Mouse (Mus musculus) neutrophil, adult 5-6 weeks (primary cell): ENCODE measurements around the gene Mtmr12. TPM values are rescaled to one million over a fixed set of nuclear protein-coding genes. Genes with fewer than 3 reads are reported as not detected.
"Not testable (repeated sequence)": the region's sequence is repeated elsewhere in the genome, so short reads cannot be mapped to it uniquely, and the experiment has no call there.

Source experiments
- ATAC-seq: fragments of 151-379, 151-347 bp; 2 replicates; pipeline ENCODE4 v1.8.0; 2017; ENCODE audit warnings: mild to moderate bottlenecking, moderate TSS enrichment; ENCODE audit not compliant: insufficient number of reproducible peaks, poor library complexity, low FRiP score, severe bottlenecking; ENCODE audit errors: extremely low read depth
- total RNA-seq: library from RNA; stranded (forward); fragments of 200-1000 nt; gene quantifications from 2 replicates; pipeline ENCODE4 v1.2.3, GENCODE M21; 2017

The Mtmr12 gene
- total RNA-seq, 1 experiment from 2014 or later, result 29.7 TPM

- ATAC-seq, result no peak
Observed at GRCm38 (mm10) chr15:12206646-12207222, 1.9 kb downstream of the Mtmr12 start.

- ATAC-seq, result no peak
Observed at GRCm38 (mm10) chr15:12207556-12208090, 2.8 kb downstream of the Mtmr12 start.

- peak; percentile 71 for ATAC-seq
Observed at GRCm38 (mm10) chr15:12211577-12211976, 6.7 kb downstream of the Mtmr12 start.

GRCm38 (mm10) chr15:12212266-12212665 is 7.4 kb downstream of the Mtmr12 start:
- no peak for ATAC-seq

GRCm38 (mm10) chr15:12214531-12215414 is 9.9 kb downstream of the Mtmr12 start:
- no peak for ATAC-seq

- no peak for ATAC-seq
Observed at GRCm38 (mm10) chr15:12215415-12215718, 10.5 kb downstream of the Mtmr12 start.

GRCm38 (mm10) chr15:12216119-12216518 is 11.3 kb downstream of the Mtmr12 start:
- no peak for ATAC-seq

GRCm38 (mm10) chr15:12216798-12217197 is 12.0 kb downstream of the Mtmr12 start:
- peak; percentile 33; the same call in 1 of the 2 replicates for ATAC-seq

- not testable (repeated sequence) for ATAC-seq
Observed at GRCm38 (mm10) chr15:12217332-12217731, 12.5 kb downstream of the Mtmr12 start.

GRCm38 (mm10) chr15:12217849-12218248 is 13.0 kb downstream of the Mtmr12 start:
- ATAC-seq, result no peak

- ATAC-seq, result no peak
Observed at GRCm38 (mm10) chr15:12218583-12219382, 14.0 kb downstream of the Mtmr12 start.

- no peak for ATAC-seq
Observed at GRCm38 (mm10) chr15:12221131-12221530, 16.3 kb downstream of the Mtmr12 start.

GRCm38 (mm10) chr15:12222564-12223302 is 17.9 kb downstream of the Mtmr12 start:
- ATAC-seq, result no peak

GRCm38 (mm10) chr15:12223393-12223792 is 18.6 kb downstream of the Mtmr12 start:
- no peak for ATAC-seq

- ATAC-seq, result no peak
Observed at GRCm38 (mm10) chr15:12224239-12224638, 19.4 kb downstream of the Mtmr12 start.

- ATAC-seq, result no peak; the same call in 1 of the 2 replicates
Observed at GRCm38 (mm10) chr15:12225062-12225461, 20.2 kb downstream of the Mtmr12 start.

GRCm38 (mm10) chr15:12226908-12227307 is 22.1 kb downstream of the Mtmr12 start:
- ATAC-seq, result no peak

GRCm38 (mm10) chr15:12227355-12227754 is 22.5 kb downstream of the Mtmr12 start:
- ATAC-seq, result no peak
